Mouse (Mus musculus) megakaryocyte, embryonic 14.5 days (primary cell): ENCODE results near the gene Msantd2.

ENCODE experiments used
- FLI1 ChIP-seq: IDR thresholded peaks from 2 replicates; pipeline ENCODE4 v1.6.1; 2012; ENCODE audit warnings: low read length, inconsistent platforms, mixed read lengths
- GATA1 ChIP-seq: IDR thresholded peaks from 3 replicates; pipeline ENCODE4 v1.6.1; 2012; ENCODE audit warnings: mixed read lengths, low read length, inconsistent platforms, borderline replicate concordance

- TF ChIP-seq GATA1 = no peak
- TF ChIP-seq FLI1 = no peak
Measured at GRCm38 (mm10) chr9:37512097-37512496, 23.0 kb downstream of the Msantd2 start.
